Mouse (Mus musculus): ENCODE measurements at regions not wholly inside any gene's neighbourhood (a gene's known extent, or its start where the extent isn't known, plus 50 kb on each side); places are given as distances from the start of the nearest gene placed in this dataset.

GRCm38 (mm10) chr9:41483218-41483617 is 321.7 kb upstream of the Ubash3b start:
- Histone ChIP-seq H3K4me1 (peaks cover 4% of the 10 kb centered on the region; the same call in 1 of the 2 replicates), H3K36me3 (0 out of 2 replicates have a peak, but pooled peaks cover 3% of the 10 kb centered on the region), H3K4me2 (replicated peaks) (no peak overlapping the region), H3K9me3 (no peaks in the 10 kb centered on the region), H3K9ac (replicated peaks) (no peak overlapping the region), H3K27ac (replicated peaks) (no peak overlapping the region), H3K4me3 (no peak overlapping the region), H3K27me3 (no peaks in the 10 kb centered on the region)
- 87% methylated on average over 3 of the region's 3 CpGs for WGBS
- no peak for ATAC-seq (ENCODE audit: low FRiP score, low read depth)

- WGBS = 93% methylated on average over 6 of the region's 6 CpGs
- no peak for ATAC-seq (ENCODE audit: low FRiP score, low read depth)
- H3K4me3 ChIP-seq = no peak overlapping the region
- H3K4me1 ChIP-seq = peaks cover 4% of the 10 kb centered on the region; the same call in 1 of the 2 replicates
- H3K9ac ChIP-seq (replicated peaks) = no peak overlapping the region
- H3K27me3 ChIP-seq = no peaks in the 10 kb centered on the region
- H3K27ac ChIP-seq (replicated peaks) = no peak overlapping the region
- 0 out of 2 replicates have a peak, but pooled peaks cover 3% of the 10 kb centered on the region for H3K36me3 ChIP-seq
- no peaks in the 10 kb centered on the region for H3K9me3 ChIP-seq
- H3K4me2 ChIP-seq (replicated peaks) = no peak overlapping the region
Observed at GRCm38 (mm10) chr9:41481611-41482266, 320.2 kb upstream of the Ubash3b start.

GRCm38 (mm10) chr9:41479854-41480749 is 318.6 kb upstream of the Ubash3b start:
- no peak overlapping the region for H3K4me2 ChIP-seq (replicated peaks)
- H3K9ac ChIP-seq (replicated peaks) = no peak overlapping the region
- H3K27me3 ChIP-seq = no peaks in the 10 kb centered on the region
- H3K9me3 ChIP-seq = no peaks in the 10 kb centered on the region
- 92% methylated on average over 13 of the region's 13 CpGs for WGBS
- H3K4me3 ChIP-seq = no peak overlapping the region
- H3K36me3 ChIP-seq = 0 out of 2 replicates have a peak, but pooled peaks cover 3% of the 10 kb centered on the region
- H3K27ac ChIP-seq (replicated peaks) = no peak overlapping the region
- peaks cover 8% of the 10 kb centered on the region for H3K4me1 ChIP-seq
- no peak for ATAC-seq (ENCODE audit: low FRiP score, low read depth)

- H3K9ac ChIP-seq (replicated peaks) = no peak overlapping the region
- H3K9me3 ChIP-seq = no peaks in the 10 kb centered on the region
- H3K4me3 ChIP-seq = no peak overlapping the region
- peaks cover 17% of the 10 kb centered on the region for H3K4me1 ChIP-seq
- WGBS = 93% methylated on average over 5 of the region's 5 CpGs
- ATAC-seq (ENCODE audit: low FRiP score, low read depth) = no peak
- no peak overlapping the region for H3K4me2 ChIP-seq (replicated peaks)
- H3K36me3 ChIP-seq = 0 out of 2 replicates have a peak, but pooled peaks cover 3% of the 10 kb centered on the region
- no peak overlapping the region for H3K27ac ChIP-seq (replicated peaks)
- H3K27me3 ChIP-seq = no peaks in the 10 kb centered on the region
Observed at GRCm38 (mm10) chr9:41479085-41479484, 317.6 kb upstream of the Ubash3b start.

GRCm38 (mm10) chr9:41478106-41478848 is 316.8 kb upstream of the Ubash3b start:
- ATAC-seq (ENCODE audit: low FRiP score, low read depth) = no peak
- no peak overlapping the region for H3K4me2 ChIP-seq (replicated peaks)
- H3K27ac ChIP-seq (replicated peaks) = no peak overlapping the region
- H3K4me3 ChIP-seq = no peak overlapping the region
- H3K9ac ChIP-seq (replicated peaks) = no peak overlapping the region
- H3K27me3 ChIP-seq = no peaks in the 10 kb centered on the region
- no peaks in the 10 kb centered on the region for H3K9me3 ChIP-seq
- peaks cover 20% of the 10 kb centered on the region for H3K4me1 ChIP-seq
- H3K36me3 ChIP-seq = 0 out of 2 replicates have a peak, but pooled peaks cover 3% of the 10 kb centered on the region
- WGBS = 69% methylated on average over 7 of the region's 7 CpGs

GRCm38 (mm10) chr9:41475326-41475725 is 313.8 kb upstream of the Ubash3b start:
- Histone ChIP-seq H3K9me3 (no peaks in the 10 kb centered on the region), H3K27ac (replicated peaks) (no peak overlapping the region), H3K4me2 (replicated peaks) (peak overlapping the region; percentile 28), H3K27me3 (no peaks in the 10 kb centered on the region), H3K9ac (replicated peaks) (peak overlapping the region; percentile 26), H3K36me3 (no peaks in the 10 kb centered on the region), H3K4me3 (no peak overlapping the region), H3K4me1 (peaks cover 22% of the 10 kb centered on the region)
- no peak for ATAC-seq (ENCODE audit: low FRiP score, low read depth)
- 85% methylated on average over 8 of the region's 8 CpGs for WGBS

- peak overlapping the region; percentile 28 for H3K4me2 ChIP-seq (replicated peaks)
- no peaks in the 10 kb centered on the region for H3K36me3 ChIP-seq
- 70% methylated on average over 6 of the region's 6 CpGs for WGBS
- H3K27ac ChIP-seq (replicated peaks) = peak overlapping the region; percentile 62
- peaks cover 26% of the 10 kb centered on the region for H3K4me1 ChIP-seq
- peak overlapping the region; percentile 26 for H3K9ac ChIP-seq (replicated peaks)
- no peak overlapping the region for H3K4me3 ChIP-seq
- H3K9me3 ChIP-seq = no peaks in the 10 kb centered on the region
- H3K27me3 ChIP-seq = no peaks in the 10 kb centered on the region
- no peak; the same call in none of the 2 replicates for ATAC-seq (ENCODE audit: low FRiP score, low read depth)
Observed at GRCm38 (mm10) chr9:41474945-41475297, 313.4 kb upstream of the Ubash3b start.

GRCm38 (mm10) chr9:41474244-41474944 is 312.9 kb upstream of the Ubash3b start:
- 44% methylated on average over 11 of the region's 11 CpGs for WGBS
- Histone ChIP-seq H3K4me1 (peaks cover 29% of the 10 kb centered on the region), H3K36me3 (no peaks in the 10 kb centered on the region), H3K4me2 (replicated peaks) (peak overlapping the region; percentile 28), H3K27me3 (no peaks in the 10 kb centered on the region), H3K9me3 (no peaks in the 10 kb centered on the region), H3K27ac (replicated peaks) (peak overlapping the region; percentile 62), H3K9ac (replicated peaks) (peak overlapping the region; percentile 26), H3K4me3 (no peak overlapping the region)
- ATAC-seq (ENCODE audit: low FRiP score, low read depth) = peak; percentile 92

GRCm38 (mm10) chr9:41473506-41473905 is 312.0 kb upstream of the Ubash3b start:
- peaks cover 29% of the 10 kb centered on the region for H3K4me1 ChIP-seq
- no peak for ATAC-seq (ENCODE audit: low FRiP score, low read depth)
- WGBS = 91% methylated on average over 5 of the region's 5 CpGs

GRCm38 (mm10) chr9:41471345-41471744 is 309.8 kb upstream of the Ubash3b start:
- peaks cover 29% of the 10 kb centered on the region for H3K4me1 ChIP-seq
- no peak for ATAC-seq (ENCODE audit: low FRiP score, low read depth)
- H3K4me3 ChIP-seq = no peak overlapping the region
- 92% methylated on average over 3 of the region's 3 CpGs for WGBS
- H3K4me2 ChIP-seq (replicated peaks) = no peak overlapping the region
- H3K9me3 ChIP-seq = no peaks in the 10 kb centered on the region
- no peak overlapping the region for H3K9ac ChIP-seq (replicated peaks)
- H3K27ac ChIP-seq (replicated peaks) = no peak overlapping the region
- H3K36me3 ChIP-seq = no peaks in the 10 kb centered on the region
- no peaks in the 10 kb centered on the region for H3K27me3 ChIP-seq

More at GRCm38 (mm10) chr9:41473506-41473905, 312.0 kb upstream of the Ubash3b start:
- H3K9me3 ChIP-seq = no peaks in the 10 kb centered on the region
- no peaks in the 10 kb centered on the region for H3K36me3 ChIP-seq
- no peak overlapping the region for H3K4me3 ChIP-seq
- H3K27me3 ChIP-seq = no peaks in the 10 kb centered on the region
- no peak overlapping the region for H3K4me2 ChIP-seq (replicated peaks)
- peak overlapping the region; percentile 62; the same call in 1 of the 2 replicates for H3K27ac ChIP-seq (replicated peaks)
- H3K9ac ChIP-seq (replicated peaks) = 0 out of 2 replicates have a peak overlapping the region, but pooled peaks have one; percentile 34

GRCm38 (mm10) chr9:41470010-41470409 is 308.5 kb upstream of the Ubash3b start:
- ATAC-seq (ENCODE audit: low FRiP score, low read depth) = no peak
- no peak overlapping the region for H3K4me2 ChIP-seq (replicated peaks)
- WGBS = 67% methylated on average over 6 of the region's 6 CpGs
- 0 out of 2 replicates have a peak overlapping the region, but pooled peaks have one; percentile 10 for H3K27ac ChIP-seq (replicated peaks)
- no peaks in the 10 kb centered on the region for H3K27me3 ChIP-seq
- no peak overlapping the region for H3K9ac ChIP-seq (replicated peaks)
- H3K9me3 ChIP-seq = no peaks in the 10 kb centered on the region
- H3K36me3 ChIP-seq = no peaks in the 10 kb centered on the region
- no peak overlapping the region for H3K4me3 ChIP-seq
- H3K4me1 ChIP-seq = peaks cover 20% of the 10 kb centered on the region
